Comparison of ENCODE assay signal across 8 mouse cellular contexts in genomic region chr17:24886134-24886931, GRCm38 (mm10). TPM values are rescaled to one million over a fixed set of nuclear protein-coding genes. Genes with fewer than 3 reads are reported as not detected.
DNase-seq lines count a peak whose midpoint lies in the region; ATAC-seq and TF ChIP-seq lines count a peak whose summit lies in the region.

TSS of gene Nubp2 (minus strand) at chr17:24886349.
TSS of gene Spsb3 (plus strand) at chr17:24886643.

- no peaks in the 10 kb centered on the region for H3K27me3 ChIP-seq in embryonic facial prominence, embryonic 13.5 days
- no peaks in the 10 kb centered on the region for H3K27me3 ChIP-seq in kidney, adult 2 months (replicated peaks; ENCODE audit: control insufficient read depth, insufficient read depth, low read length)
- no peaks in the 10 kb centered on the region for H3K27me3 ChIP-seq in limb, embryonic 12.5 days
- no peaks in the 10 kb centered on the region for H3K27me3 ChIP-seq in midbrain, embryonic 15.5 days (replicated peaks)
- H3K27me3 ChIP-seq in spleen, adult 2 months (ENCODE audit: control insufficient read depth, insufficient read depth, low read length), result no peaks in the 10 kb centered on the region

- peaks cover 56% of the 10 kb centered on the region for H3K36me3 ChIP-seq in embryonic facial prominence, embryonic 13.5 days
- H3K36me3 ChIP-seq in kidney, adult 2 months (ENCODE audit: control insufficient read depth, insufficient read depth, low read length), result no peaks in the 10 kb centered on the region; the same call in none of the 2 replicates
- H3K36me3 ChIP-seq in limb, embryonic 12.5 days, result peaks cover 39% of the 10 kb centered on the region
- H3K36me3 ChIP-seq in midbrain, embryonic 15.5 days (replicated peaks), result peaks cover 21% of the 10 kb centered on the region
- peaks cover 19% of the 10 kb centered on the region for H3K36me3 ChIP-seq in spleen, adult 2 months (ENCODE audit: control insufficient read depth, insufficient read depth, low read length)

- TF ChIP-seq CTCF in kidney, adult 2 months (conservative IDR thresholded peaks at IDR 0.05; ENCODE audit: insufficient read depth, insufficient read length, low read depth, low read length), result peak; percentile 24; the same call in 1 of the 2 replicates
- no peak for TF ChIP-seq CTCF in spleen, adult 2 months (IDR thresholded peaks at IDR 0.05; ENCODE audit: extremely low read depth, insufficient read depth, insufficient read length, insufficient replicate concordance)

- peak within 1 kb of the TSS; percentile 85 for H3K9ac ChIP-seq in embryonic facial prominence, embryonic 13.5 days
- peak within 1 kb of the TSS; percentile 81 for H3K9ac ChIP-seq in limb, embryonic 12.5 days (replicated peaks)
- peak within 1 kb of the TSS; percentile 71 for H3K9ac ChIP-seq in midbrain, embryonic 15.5 days

- H3K4me1 ChIP-seq in embryonic facial prominence, embryonic 13.5 days, result peaks cover 23% of the 10 kb centered on the region
- peaks cover 19% of the 10 kb centered on the region; the same call in 1 of the 2 replicates for H3K4me1 ChIP-seq in kidney, adult 2 months (ENCODE audit: control insufficient read depth, insufficient read depth, low read length)
- H3K4me1 ChIP-seq in limb, embryonic 12.5 days (replicated peaks), result peaks cover 22% of the 10 kb centered on the region
- peaks cover 31% of the 10 kb centered on the region for H3K4me1 ChIP-seq in midbrain, embryonic 15.5 days
- H3K4me1 ChIP-seq in spleen, adult 2 months (ENCODE audit: control insufficient read depth, insufficient read depth, insufficient read length), result peaks cover 13% of the 10 kb centered on the region

- peak within 1 kb of the TSS; percentile 97 for H3K4me2 ChIP-seq in embryonic facial prominence, embryonic 13.5 days
- H3K4me2 ChIP-seq in limb, embryonic 12.5 days, result peak within 1 kb of the TSS; percentile 93
- H3K4me2 ChIP-seq in midbrain, embryonic 15.5 days, result peak within 1 kb of the TSS; percentile 91

- no peaks in the 10 kb centered on the region for H3K9me3 ChIP-seq in embryonic facial prominence, embryonic 13.5 days
- H3K9me3 ChIP-seq in limb, embryonic 12.5 days, result no peaks in the 10 kb centered on the region
- H3K9me3 ChIP-seq in midbrain, embryonic 15.5 days, result no peaks in the 10 kb centered on the region

- DNase-seq in 3134 (ENCODE audit: extremely low read depth, insufficient read length, low spot score), result peak; percentile 96
- peak; percentile 99 for DNase-seq in adrenal gland, postnatal 36 days
- DNase-seq in heart, adult 18-20 months, result peak; percentile 98 to 100
- peak; percentile 100 for DNase-seq in kidney, adult 2 months
- peak; percentile 98 to 100 for DNase-seq in spleen, adult 2 months (ENCODE audit: low read depth in 1 of 2, low spot score in 2 of 2)

- peak within 1 kb of the TSS; percentile 82 for H3K4me3 ChIP-seq in embryonic facial prominence, embryonic 13.5 days
- H3K4me3 ChIP-seq in kidney, adult 2 months (ENCODE audit: insufficient read depth, low read depth, low read length), result peak within 1 kb of the TSS; percentile 74
- H3K4me3 ChIP-seq in limb, embryonic 12.5 days (replicated peaks), result peak within 1 kb of the TSS; percentile 88
- H3K4me3 ChIP-seq in midbrain, embryonic 15.5 days, result peak within 1 kb of the TSS; percentile 81
- peak within 1 kb of the TSS; percentile 88 for H3K4me3 ChIP-seq in spleen, adult 2 months (ENCODE audit: extremely low read depth, insufficient read depth, insufficient read length)

- TF ChIP-seq POLR2A in kidney, adult 2 months (IDR thresholded peaks at IDR 0.05; ENCODE audit: low read depth, low read length), result no peak
- peak; percentile 82 for TF ChIP-seq POLR2A in spleen, adult 2 months (IDR thresholded peaks at IDR 0.05; ENCODE audit: low read depth, low read length)

- ATAC-seq in embryonic facial prominence, embryonic 13.5 days (ENCODE audit: insufficient number of reproducible peaks, insufficient read depth, low FRiP score, low TSS enrichment, low read depth), result peak; percentile 95
- ATAC-seq in limb, embryonic 12.5 days (ENCODE audit: insufficient number of reproducible peaks, insufficient read depth, low FRiP score, low TSS enrichment, low read depth), result peak; percentile 95
- ATAC-seq in midbrain, embryonic 15.5 days (replicated peaks), result peak; percentile 97

- WGBS in embryonic facial prominence, embryonic 13.5 days, result under 1% methylated on average over 69 of the region's 69 CpGs
- under 1% methylated on average over 69 of the region's 69 CpGs for WGBS in kidney, adult 2 months
- under 1% methylated on average over 69 of the region's 69 CpGs for WGBS in limb, embryonic 12.5 days
- WGBS in midbrain, embryonic 15.5 days, result under 1% methylated on average over 69 of the region's 69 CpGs
- WGBS in spleen, adult 2 months, result 1% methylated on average over 69 of the region's 69 CpGs

- H3K27ac ChIP-seq in embryonic facial prominence, embryonic 13.5 days, result peak within 1 kb of the TSS; percentile 60; the same call in 1 of the 2 replicates
- H3K27ac ChIP-seq in kidney, adult 2 months (ENCODE audit: insufficient read depth, low read depth, low read length), result peak within 1 kb of the TSS; percentile 89
- peak within 1 kb of the TSS; percentile 59; the same call in 1 of the 2 replicates for H3K27ac ChIP-seq in limb, embryonic 12.5 days
- peak within 1 kb of the TSS; percentile 82 for H3K27ac ChIP-seq in midbrain, embryonic 15.5 days
- peak within 1 kb of the TSS; percentile 76 for H3K27ac ChIP-seq in spleen, adult 2 months (ENCODE audit: insufficient read depth, low read length)

RNA-seq across cellular contexts. Expression of gene Nubp2, which starts in this region (rescaled TPM):
- 10 to 100 TPM; 47.7 to 57.9 TPM for total RNA-seq in adrenal gland, postnatal 36 days (2021)
- polyA plus RNA-seq in embryonic facial prominence, embryonic 13.5 days (2015; fragmentation: Nextera tagmentation; extraction: Ambion mirVana), result 46.3 and 51.5 TPM in 2 replicates
- total RNA-seq in heart, adult 18-20 months (2021), result 10 to 100 TPM; 20.0 to 21.3 TPM
- polyA plus RNA-seq in kidney, adult 2 months (2012; rRNA removed), result 37.2 and 38.4 TPM in 2 replicates
- 50.1 and 53.2 TPM in 2 replicates for polyA plus RNA-seq in limb, embryonic 12.5 days (2016; fragmentation: Nextera tagmentation; extraction: Ambion mirVana)
- 61.2 and 65.7 TPM in 2 replicates for polyA plus RNA-seq in midbrain, embryonic 15.5 days (2015; fragmentation: Nextera tagmentation; extraction: Ambion mirVana)
- polyA plus RNA-seq in spleen, adult 2 months (2012; rRNA removed), result 43.5 and 47.2 TPM in 2 replicates

RNA-seq across cellular contexts. Expression of gene Spsb3, which starts in this region (rescaled TPM):
- 10 to 100 TPM; 31.2 to 34.7 TPM for total RNA-seq in adrenal gland, postnatal 36 days (2021)
- 39.3 and 43.2 TPM in 2 replicates for polyA plus RNA-seq in embryonic facial prominence, embryonic 13.5 days (2015; fragmentation: Nextera tagmentation; extraction: Ambion mirVana)
- 10 to 100 TPM; 28.1 to 34.0 TPM for total RNA-seq in heart, adult 18-20 months (2021)
- 55.5 and 69.0 TPM in 2 replicates for polyA plus RNA-seq in kidney, adult 2 months (2012; rRNA removed)
- polyA plus RNA-seq in limb, embryonic 12.5 days (2016; fragmentation: Nextera tagmentation; extraction: Ambion mirVana), result 40.4 and 46.1 TPM in 2 replicates
- 94.1 and 97.2 TPM in 2 replicates for polyA plus RNA-seq in midbrain, embryonic 15.5 days (2015; fragmentation: Nextera tagmentation; extraction: Ambion mirVana)
- polyA plus RNA-seq in spleen, adult 2 months (2012; rRNA removed), result 76.9 and 112 TPM in 2 replicates

Comparison
In these comparisons a context has a peak if more than half of its experiments do, and no peak if none do; other contexts are left out.
1. Peak in every context shown above with its lines: DNase-seq, ATAC-seq, H3K4me3 ChIP-seq and H3K27ac ChIP-seq.